Mouse (Mus musculus) kidney, postnatal 14 days (tissue): ENCODE results near the gene Tssc4.

Source experiments
- DNase-seq: peaks from one replicate; pipeline ENCODE4 v3.0.0; 2022; ENCODE audit warnings: mixed read lengths

The Tssc4 gene

GRCm38 (mm10) chr7:143046358-143046757, 22.7 kb upstream of the Tssc4 start:
- DNase-seq, result no peak

GRCm38 (mm10) chr7:143049331-143049730, 19.7 kb upstream of the Tssc4 start:
- DNase-seq, result no peak

DNA sequence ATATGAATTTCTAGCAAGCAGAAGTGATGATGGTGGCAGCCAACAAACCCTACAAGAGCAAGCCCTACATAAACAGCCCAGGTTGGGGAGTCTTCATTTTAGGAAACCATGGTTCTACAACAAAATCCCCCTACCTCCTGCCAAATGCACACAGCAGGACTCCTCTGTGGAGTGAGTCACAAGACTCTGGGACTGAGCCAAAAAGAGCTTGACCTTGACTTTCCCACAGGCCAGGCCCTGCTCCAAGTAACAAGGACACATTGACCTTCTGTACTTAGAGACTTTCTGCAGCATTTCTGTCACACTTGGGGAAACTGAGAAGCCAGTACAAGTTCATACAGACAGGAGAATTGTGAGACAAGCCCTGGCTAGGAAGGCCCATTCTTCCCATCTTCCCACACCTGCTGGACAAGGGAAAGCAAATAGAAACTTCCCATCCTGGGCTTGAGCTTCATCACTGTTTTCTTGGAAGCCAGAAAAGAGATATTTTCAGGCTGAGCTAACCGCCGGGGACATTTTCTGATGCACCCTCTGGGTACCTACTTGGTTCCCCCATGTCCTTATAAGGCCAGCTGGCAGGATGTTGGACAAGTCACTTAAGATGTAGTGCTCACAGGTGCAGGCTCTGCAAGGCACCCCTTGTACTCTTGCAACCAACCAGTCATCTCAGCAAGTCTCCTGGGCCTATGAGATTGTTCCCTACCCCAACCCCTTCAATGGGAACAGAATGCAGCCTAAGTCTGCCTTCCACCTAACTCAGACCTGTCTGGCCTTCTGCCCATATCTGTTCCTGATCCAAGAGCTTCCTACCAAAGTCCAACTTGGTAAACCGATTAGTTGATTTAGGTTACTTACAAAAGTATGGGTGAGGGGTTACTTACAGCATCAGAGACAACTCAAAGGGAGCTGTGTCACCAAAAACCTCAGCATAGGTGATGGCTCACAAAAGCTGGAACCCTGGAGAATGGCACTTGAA, 18.9 kb upstream of the Tssc4 start:
- peak; percentile 79 for DNase-seq

DNA sequence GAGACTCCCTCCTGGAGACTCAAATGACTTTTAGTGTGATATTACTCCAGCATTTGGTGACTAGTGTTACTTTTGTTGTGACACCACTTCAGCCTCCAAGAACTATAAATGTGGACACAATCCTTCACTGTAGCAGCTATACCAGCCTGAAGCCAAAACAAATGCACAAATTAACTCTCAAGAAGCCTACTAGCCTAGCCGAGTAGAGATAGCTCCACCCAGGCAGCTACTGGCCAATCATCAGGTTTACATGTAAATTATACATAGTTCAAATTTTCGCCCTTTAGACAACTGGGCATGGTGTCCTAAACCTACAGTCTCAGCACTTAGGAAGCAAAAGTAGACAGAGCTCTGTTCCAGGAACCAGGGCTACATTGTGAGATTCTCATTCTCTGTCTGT, 17.7 kb upstream of the Tssc4 start:
- peak; percentile 58 for DNase-seq

DNA sequence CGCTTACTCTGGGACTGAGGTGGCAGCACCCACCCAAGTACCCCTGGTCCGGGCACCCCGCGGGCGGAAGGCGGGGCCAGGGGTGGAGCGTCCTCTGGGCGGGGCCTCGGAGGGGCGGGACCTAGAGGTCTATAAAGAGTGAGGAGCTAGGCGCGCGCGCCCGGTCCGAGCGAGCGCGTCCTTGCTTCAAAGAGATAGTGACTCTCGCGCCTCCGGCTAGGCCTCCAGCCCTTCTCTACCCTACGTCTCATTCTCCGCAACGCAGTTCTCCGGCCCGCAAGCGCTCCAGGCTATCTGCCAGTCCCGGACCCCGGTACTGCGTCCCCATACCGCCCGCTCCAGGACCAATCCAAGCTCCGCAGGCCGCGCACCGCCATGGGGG, 16.4 kb upstream of the Tssc4 start, which contains the start of gene Cd81:
Gene Cd81 (plus strand): TSS at position 114 of the 382 bp plus-strand sequence.
- DNase-seq, result peak; percentile 93

GRCm38 (mm10) chr7:143053008-143053899, 15.8 kb upstream of the Tssc4 start:
- peak; percentile 84 for DNase-seq

DNA sequence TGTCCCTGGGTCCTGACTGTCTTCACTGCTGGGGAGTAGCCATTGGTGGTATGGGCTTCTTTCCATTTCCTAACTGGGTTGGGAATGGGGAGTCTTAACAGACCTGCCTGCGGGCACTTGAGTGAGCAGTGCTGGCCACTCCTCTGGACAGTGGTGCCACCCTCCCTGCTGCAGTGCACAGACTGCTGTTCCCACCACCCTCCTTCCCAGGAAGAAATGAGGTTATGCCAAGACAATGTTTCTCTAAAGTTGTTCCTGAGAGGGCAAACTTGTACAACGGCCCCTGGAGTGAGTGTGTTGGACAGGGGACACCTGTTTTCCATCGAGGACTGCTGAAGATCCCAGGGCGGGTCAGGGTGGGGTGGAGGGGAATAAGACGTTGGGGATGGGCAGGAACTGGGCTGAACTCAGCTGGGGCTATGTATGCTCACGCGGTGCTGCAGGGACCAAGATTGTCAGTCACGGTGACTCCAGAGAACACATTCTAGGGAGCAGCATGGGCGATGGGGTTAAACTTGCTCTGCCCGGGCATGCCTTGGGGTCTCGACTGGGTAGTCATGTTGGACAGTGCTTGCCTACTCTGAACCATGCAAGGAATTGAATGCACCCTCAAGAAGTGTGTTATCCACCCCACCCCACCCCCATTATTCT, 15.0 kb upstream of the Tssc4 start:
- peak; percentile 23 for DNase-seq

GRCm38 (mm10) chr7:143054612-143054965, 14.5 kb upstream of the Tssc4 start:
- no peak for DNase-seq

DNA sequence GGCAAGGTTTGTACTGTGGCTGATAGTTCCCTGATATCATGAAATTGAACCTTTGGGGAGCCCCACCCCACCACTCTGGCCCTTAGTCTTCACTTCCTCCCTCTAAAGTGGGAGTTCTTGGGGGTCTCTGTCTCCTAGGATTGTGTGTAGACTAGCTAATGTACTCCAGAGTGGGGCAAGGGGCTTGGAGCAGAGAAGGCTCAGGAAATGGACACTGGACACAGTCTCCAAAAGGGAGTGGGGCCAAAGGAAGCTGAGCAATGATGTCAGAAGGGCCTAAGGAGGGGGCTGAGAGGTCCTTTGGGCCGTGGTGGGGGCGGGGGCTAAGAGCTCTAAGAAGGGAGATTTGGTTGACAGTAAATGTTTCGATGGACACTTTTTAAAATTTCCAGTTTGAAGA, 14.0 kb upstream of the Tssc4 start:
- DNase-seq, result no peak

DNA sequence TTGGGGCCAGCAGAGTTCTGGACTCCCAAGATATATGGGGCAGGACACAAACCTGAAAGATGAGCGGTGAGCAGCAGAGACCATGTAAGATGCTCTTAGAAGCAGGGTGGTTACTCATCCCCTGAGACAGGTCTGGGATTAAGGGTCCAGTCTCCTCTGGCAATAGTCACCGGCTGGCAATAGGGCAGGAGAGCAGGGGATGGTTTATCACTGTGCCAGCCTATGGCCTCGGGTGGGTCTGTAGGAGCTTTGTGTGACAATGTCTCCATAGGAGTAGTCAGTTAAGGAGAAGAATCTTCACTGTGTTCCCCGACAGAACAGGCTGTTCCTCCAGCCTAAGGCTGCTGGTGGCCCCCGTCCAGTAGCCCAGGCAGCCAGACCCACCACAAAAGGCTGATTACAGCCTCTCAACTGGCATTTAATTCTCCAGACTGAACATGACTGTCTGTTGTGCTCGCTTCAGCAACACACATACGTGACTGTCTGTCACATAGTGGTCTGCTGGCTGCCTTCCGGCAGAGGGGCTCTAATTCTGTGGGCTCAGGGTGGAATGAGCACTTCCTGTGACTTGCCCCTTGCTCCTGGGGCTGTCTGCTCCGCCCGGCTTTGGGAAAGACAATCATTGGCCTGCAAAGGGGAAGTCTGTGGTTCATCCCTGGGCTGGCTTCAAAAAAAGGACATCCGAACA, 13.4 kb upstream of the Tssc4 start:
- peak; percentile 38 for DNase-seq

GRCm38 (mm10) chr7:143057023-143057422, 12.0 kb upstream of the Tssc4 start:
- no peak for DNase-seq

DNA sequence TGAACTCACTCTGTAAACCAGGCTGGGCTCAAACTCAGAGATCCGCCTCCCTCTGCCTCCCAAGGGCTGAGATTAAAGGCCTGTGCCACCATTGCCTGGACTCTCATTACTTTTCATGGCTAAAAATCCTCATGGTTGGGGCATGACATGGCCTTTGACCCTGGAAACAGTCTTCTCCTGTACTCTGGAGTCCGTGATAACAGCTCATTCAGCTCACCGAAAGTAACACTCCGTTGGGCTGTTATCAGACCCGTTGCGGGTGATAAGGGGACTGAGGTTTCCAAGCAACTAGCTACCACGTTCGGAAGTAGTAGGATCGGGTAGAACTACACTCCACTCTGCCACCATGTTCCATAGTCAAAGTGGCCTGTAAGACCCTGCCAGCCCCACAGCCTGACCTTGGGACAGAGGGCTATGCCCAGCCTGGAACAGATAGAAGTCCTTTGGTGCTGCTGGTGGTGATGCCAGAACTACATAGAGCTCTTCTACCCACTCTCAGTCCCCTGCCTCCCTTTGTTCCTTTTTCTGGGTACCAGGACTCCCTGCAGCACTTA, 11.3 kb upstream of the Tssc4 start:
- no peak for DNase-seq

- peak; percentile 69 for DNase-seq
These were observed 10.8 kb upstream of the Tssc4 start for GRCm38 (mm10) chr7:143058221-143058697.

DNA sequence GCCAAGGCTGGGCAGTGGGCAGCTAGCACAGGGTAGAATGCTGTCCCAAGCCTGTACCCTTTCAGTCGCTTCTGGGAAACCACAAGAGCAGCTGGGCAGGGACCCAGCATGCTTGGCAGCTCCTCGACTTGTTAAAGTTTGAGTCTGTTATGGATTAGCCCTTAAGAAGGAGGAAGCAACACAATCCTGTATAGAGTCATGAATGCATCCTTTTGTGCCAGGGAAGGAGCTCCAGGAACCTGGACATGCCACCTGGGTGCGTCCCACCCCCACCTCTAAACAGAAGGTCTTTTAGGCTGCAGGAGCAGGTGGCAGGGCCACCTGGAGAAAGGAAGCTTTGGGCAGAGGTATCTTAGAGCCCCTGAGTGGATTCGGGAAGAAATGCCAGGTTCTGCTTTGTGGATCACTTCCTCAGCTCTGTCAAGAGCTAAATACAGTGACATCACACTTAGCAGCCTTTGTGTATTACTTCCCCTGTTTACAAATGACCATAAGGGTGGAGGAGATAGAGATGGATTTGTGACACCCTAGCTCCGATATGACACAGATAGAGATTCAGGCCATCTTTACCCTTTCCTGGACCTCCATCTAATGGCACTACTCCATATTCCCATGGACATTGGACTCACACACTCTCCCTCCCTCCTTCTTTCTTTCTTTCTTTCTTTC, 9.7 kb upstream of the Tssc4 start:
- DNase-seq, result peak; percentile 17

DNA sequence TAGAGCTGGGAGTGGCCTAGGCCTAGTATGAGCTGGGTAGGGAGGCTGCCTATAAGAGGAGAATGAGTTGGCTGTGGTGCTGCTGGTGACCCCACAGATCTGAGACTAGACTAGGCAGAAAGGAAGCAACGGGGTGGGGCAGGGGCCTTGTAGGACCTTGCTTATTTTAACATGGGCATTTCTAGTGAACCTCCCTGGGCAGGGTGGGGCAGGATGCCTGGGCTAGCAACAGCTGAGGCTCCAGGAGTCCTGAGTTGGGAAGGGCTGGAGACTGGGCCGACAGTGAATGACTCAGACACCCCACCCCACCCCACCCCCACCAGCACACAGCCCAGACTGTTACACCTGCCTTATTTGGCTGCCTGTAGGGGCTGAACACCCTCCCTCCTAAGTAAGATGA, 6.3 kb upstream of the Tssc4 start:
- peak; percentile 25 for DNase-seq

DNA sequence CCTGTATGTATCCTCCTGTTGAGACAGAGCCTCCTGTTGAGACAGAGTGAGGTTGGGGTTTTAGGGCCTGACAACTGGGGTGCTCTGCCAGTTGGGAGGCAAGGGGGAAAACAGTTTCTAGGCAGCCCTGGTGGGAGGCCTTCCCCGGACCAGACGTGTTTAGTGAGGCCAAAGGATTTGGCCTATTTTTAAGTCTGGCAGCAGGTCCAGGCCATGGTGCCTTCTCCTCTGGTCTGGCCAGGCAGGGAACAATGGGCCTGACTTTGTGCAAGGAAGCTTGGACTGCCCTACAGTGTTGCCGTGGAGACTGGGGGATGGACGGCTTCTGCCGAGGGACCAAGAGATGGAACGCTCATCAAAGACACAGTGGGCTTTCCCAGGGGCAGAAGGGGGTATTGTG, 4.8 kb upstream of the Tssc4 start:
- DNase-seq, result no peak

- no peak for DNase-seq
These were observed 3.4 kb upstream of the Tssc4 start for GRCm38 (mm10) chr7:143065692-143066091.

GRCm38 (mm10) chr7:143067469-143067868, 1.6 kb upstream of the Tssc4 start:
- no peak for DNase-seq

DNA sequence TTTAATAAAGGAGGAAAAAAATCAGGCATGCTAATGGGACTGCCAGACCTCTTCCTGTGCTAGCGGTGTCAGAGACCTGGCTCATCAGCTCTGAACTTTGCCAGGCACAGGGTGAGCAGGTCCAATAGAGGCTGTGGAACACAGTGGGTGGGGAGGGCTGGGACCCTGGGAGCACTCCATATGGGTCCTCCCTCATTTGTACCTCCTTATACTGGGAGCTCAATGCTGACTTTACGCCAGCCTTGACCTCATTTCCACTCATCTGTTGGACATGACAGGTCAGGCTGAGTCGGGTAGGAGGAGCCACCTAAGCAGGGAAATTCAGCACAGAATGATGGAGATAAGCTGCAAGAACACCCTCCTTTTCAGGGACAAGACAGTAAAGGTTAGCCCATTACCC, 1.2 kb upstream of the Tssc4 start:
- DNase-seq, result no peak

DNA sequence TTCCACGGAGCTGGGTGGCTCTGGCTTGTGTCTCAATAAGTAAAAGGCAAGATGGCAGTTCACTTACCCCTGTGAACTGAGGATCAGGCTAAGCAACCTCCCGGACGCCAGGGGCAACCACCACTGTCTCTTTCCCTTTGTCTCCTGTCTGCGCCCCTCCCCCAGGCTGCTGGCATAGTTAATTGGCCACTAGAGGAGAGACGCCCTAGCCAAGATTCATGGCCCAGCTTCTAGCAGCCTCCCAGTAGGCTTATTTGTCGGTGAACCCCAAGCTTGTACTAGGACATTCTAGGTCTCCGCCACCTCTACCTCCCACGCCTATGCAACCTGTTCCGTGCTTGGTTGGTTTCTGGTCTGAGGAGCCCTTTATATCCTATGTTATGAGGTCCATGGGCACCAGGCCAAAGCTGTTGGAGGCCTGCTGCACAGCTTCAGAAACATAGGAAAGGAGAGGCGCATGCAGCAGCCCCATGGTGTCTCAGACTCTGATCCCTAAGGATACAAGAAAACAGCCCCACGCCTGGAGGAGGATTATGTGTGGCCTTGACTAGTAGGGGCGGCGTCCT, 650 bp upstream of the Tssc4 start:
- no peak for DNase-seq
